Mouse (Mus musculus): ENCODE data around the gene Dpp7. TPM values are rescaled to one million over a fixed set of nuclear protein-coding genes. Genes with fewer than 3 reads are reported as not detected.

Gene Dpp7
- polyA plus RNA-seq, 1 experiment: 5.0 TPM

DNA sequence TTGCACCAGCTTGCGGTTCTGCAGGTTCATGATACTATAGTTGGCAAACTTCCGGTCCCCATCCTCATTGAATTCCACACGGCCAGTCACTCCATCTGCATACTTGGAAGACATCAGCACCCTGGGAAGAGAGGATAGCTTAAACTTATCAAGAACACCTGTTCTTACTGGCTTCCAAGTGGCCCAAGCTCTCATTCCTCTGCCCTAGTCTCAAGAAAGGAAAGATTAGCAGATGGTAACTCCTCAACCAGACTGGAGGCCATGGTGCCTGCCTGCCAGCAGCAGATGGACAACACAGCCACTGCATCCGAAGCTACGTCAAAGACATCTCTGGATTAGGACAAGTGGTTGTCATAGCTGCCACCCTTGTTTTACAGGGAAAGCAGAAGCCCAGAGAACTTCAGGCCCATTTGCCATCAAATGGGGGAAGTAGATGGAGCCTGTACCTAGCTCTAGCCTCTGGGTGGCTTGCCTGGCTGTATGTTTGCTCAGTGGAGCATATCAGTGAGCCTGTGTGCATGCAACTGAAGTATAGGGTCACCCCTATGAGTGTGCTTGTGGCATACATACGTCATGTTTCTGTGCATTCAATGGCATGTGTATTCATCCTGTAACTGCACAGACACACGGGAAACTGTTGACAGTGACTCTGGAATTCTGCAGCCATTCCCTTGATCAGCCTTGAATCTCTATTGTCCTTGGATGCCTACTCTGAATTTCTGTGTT lies 52.1 kb downstream of the Dpp7 start:
- TF ChIP-seq GATA1 (IDR thresholded peaks at IDR 0.05; ENCODE audit: low read length): no peak

DNA sequence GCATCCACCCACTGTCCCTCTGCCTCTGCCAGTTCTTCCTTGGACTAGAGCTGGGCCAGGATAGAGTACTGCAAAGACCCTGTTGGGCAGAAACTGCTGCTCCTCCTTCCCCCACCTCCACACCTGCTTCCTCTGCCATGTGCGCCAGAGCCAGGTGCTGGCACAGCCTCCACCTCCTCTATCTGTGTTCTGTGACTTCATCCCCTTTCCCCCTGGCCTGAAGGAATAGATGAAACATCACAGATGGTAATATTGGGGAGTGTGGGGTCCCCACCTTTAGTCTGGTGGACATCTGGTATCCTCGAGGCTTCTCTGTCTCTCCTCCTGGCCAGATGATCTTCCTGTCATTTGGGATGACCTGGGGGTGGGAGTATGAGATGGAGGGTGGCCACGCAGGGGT lies 52.7 kb downstream of the Dpp7 start:
- no peak for TF ChIP-seq GATA1 (IDR thresholded peaks at IDR 0.05; ENCODE audit: low read length)

Other genes starting within 250 kb of the Dpp7 start
- gene Nrarp, start 175.6 kb downstream of the Dpp7 start, polyA plus RNA-seq (2012): not detected in 2 replicates
- 9.9 and 11.1 TPM in 2 replicates for gene Tor4a, start 159.5 kb downstream of the Dpp7 start, polyA plus RNA-seq (2012)
- 26.4 and 34.1 TPM in 2 replicates for gene Nelfb, start 144.9 kb downstream of the Dpp7 start, polyA plus RNA-seq (2012)
- gene Stpg3, start 141.7 kb downstream of the Dpp7 start, polyA plus RNA-seq (2012): not detected in 2 replicates
- gene Fam166a, start 137.6 kb downstream of the Dpp7 start, polyA plus RNA-seq (2012): 0.09 TPM in 1 of 2 replicates, not detected in the other
- 462 and 587 TPM in 2 replicates for gene Tubb4b, start 131.7 kb downstream of the Dpp7 start, polyA plus RNA-seq (2012)
- not detected in 2 replicates for gene Slc34a3, start 122.0 kb downstream of the Dpp7 start, polyA plus RNA-seq (2012)
- gene Rnf224, start 119.6 kb downstream of the Dpp7 start, polyA plus RNA-seq (2012): 0.04 and 0.10 TPM in 2 replicates
- gene Rnf208, start 114.1 kb downstream of the Dpp7 start, polyA plus RNA-seq (2012): 23.1 and 29.3 TPM in 2 replicates
- gene Cysrt1, start 113.9 kb downstream of the Dpp7 start, polyA plus RNA-seq (2012): not detected in 2 replicates
- 0.97 and 2.3 TPM in 2 replicates for gene AL732309.1, start 109.5 kb downstream of the Dpp7 start, polyA plus RNA-seq (2012)
- gene Tmem203, start 100.9 kb downstream of the Dpp7 start, polyA plus RNA-seq (2012): 11.3 and 16.5 TPM in 2 replicates
- 56.1 and 69.7 TPM in 2 replicates for gene Tprn, start 93.7 kb downstream of the Dpp7 start, polyA plus RNA-seq (2012)
- gene Ssna1, start 83.9 kb downstream of the Dpp7 start, polyA plus RNA-seq (2012): 196 and 198 TPM in 2 replicates
- gene Anapc2, start 83.9 kb downstream of the Dpp7 start, polyA plus RNA-seq (2012): 25.4 and 26.3 TPM in 2 replicates
- not detected in 2 replicates for gene Tmem210, start 68.2 kb downstream of the Dpp7 start, polyA plus RNA-seq (2012)
- gene Lrrc26, start 66.4 kb downstream of the Dpp7 start, polyA plus RNA-seq (2012): not detected in 2 replicates
- gene Grin1, start 37.2 kb downstream of the Dpp7 start, polyA plus RNA-seq (2012): 0.09 and 0.18 TPM in 2 replicates
- gene Man1b1, start 24.0 kb downstream of the Dpp7 start, polyA plus RNA-seq (2012): 18.5 and 26.0 TPM in 2 replicates
- 36.3 and 46.3 TPM in 2 replicates for gene Uap1l1, start 9.3 kb upstream of the Dpp7 start, polyA plus RNA-seq (2012)
- gene Sapcd2, start 16.0 kb upstream of the Dpp7 start, polyA plus RNA-seq (2012): 139 and 187 TPM in 2 replicates
- gene Entpd2, start 39.5 kb upstream of the Dpp7 start, polyA plus RNA-seq (2012): not detected in 2 replicates
- not detected in 2 replicates for gene Npdc1, start 43.0 kb upstream of the Dpp7 start, polyA plus RNA-seq (2012)
- not detected in 2 replicates for gene Fut7, start 66.9 kb upstream of the Dpp7 start, polyA plus RNA-seq (2012)
- 9.2 and 9.9 TPM in 2 replicates for gene Abca2, start 72.3 kb upstream of the Dpp7 start, polyA plus RNA-seq (2012)
- not detected in 2 replicates for gene Clic3, start 100.5 kb upstream of the Dpp7 start, polyA plus RNA-seq (2012)
- gene Paxx, start 104.7 kb upstream of the Dpp7 start, polyA plus RNA-seq (2012): 39.7 and 40.3 TPM in 2 replicates
- gene Ptgds, start 113.7 kb upstream of the Dpp7 start, polyA plus RNA-seq (2012): not detected in 2 replicates
- gene Lcn12, start 137.6 kb upstream of the Dpp7 start, polyA plus RNA-seq (2012): not detected in 2 replicates
- 25.8 and 49.8 TPM in 2 replicates for gene Fbxw5, start 144.4 kb upstream of the Dpp7 start, polyA plus RNA-seq (2012)
- gene C8g, start 145.4 kb upstream of the Dpp7 start, polyA plus RNA-seq (2012): 0.08 and 0.18 TPM in 2 replicates
- 5.5 and 9.3 TPM in 2 replicates for gene Traf2, start 190.6 kb upstream of the Dpp7 start, polyA plus RNA-seq (2012)
- 682 and 940 TPM in 2 replicates for gene Edf1, start 201.5 kb upstream of the Dpp7 start, polyA plus RNA-seq (2012)
- gene Mamdc4, start 218.5 kb upstream of the Dpp7 start, polyA plus RNA-seq (2012): 0.52 and 0.69 TPM in 2 replicates
- gene Phpt1, start 218.9 kb upstream of the Dpp7 start, polyA plus RNA-seq (2012): 3.2 and 4.9 TPM in 2 replicates
- gene Ajm1, start 225.4 kb upstream of the Dpp7 start, polyA plus RNA-seq (2012): 0.09 and 0.13 TPM in 2 replicates